Mouse (Mus musculus) activated CD4-positive, CD25-positive, alpha-beta regulatory T cell, adult 4 months (primary cell): ENCODE data around the gene Gm3327. TPM values are rescaled to one million over a fixed set of nuclear protein-coding genes. Genes with fewer than 3 reads are reported as not detected.
"Not testable (repeated sequence)": the region's sequence is repeated elsewhere in the genome, so short reads cannot be mapped to it uniquely, and the experiment has no call there.

ENCODE experiments used
- ATAC-seq: one replicate; pipeline ENCODE4 v1.8.0; 2017
- polyA plus RNA-seq, 2 experiments: library from polyadenylated mRNA; unstranded; fragments of 100-300 nt; shearing (Covaris generic); gene quantifications; one replicate each; pipeline ENCODE4 v1.2.1; 2017

Gm3327 gene
- polyA plus RNA-seq, result not detected

GRCm38 (mm10) chr14:44123551-44123950, at the start of gene Gm3327:
TSS of gene Gm3327 (plus strand) at chr14:44123851.
- not testable (repeated sequence) for ATAC-seq

GRCm38 (mm10) chr14:44077785-44078341, 45.8 kb upstream of the Gm3327 start:
- ATAC-seq, result not testable (repeated sequence)

GRCm38 (mm10) chr14:44086588-44086987, 37.1 kb upstream of the Gm3327 start:
- not testable (repeated sequence) for ATAC-seq

- ATAC-seq, result not testable (repeated sequence)
Measured at GRCm38 (mm10) chr14:44087535-44087934, 36.1 kb upstream of the Gm3327 start.

- ATAC-seq, result not testable (repeated sequence)
Measured at GRCm38 (mm10) chr14:44091524-44091923, 32.1 kb upstream of the Gm3327 start.

GRCm38 (mm10) chr14:44094445-44094844, 29.2 kb upstream of the Gm3327 start:
- ATAC-seq, result not testable (repeated sequence)

- ATAC-seq, result not testable (repeated sequence)
Measured at GRCm38 (mm10) chr14:44100030-44100429, 23.6 kb upstream of the Gm3327 start.

- ATAC-seq, result not testable (repeated sequence)
Measured at GRCm38 (mm10) chr14:44102354-44102753, 21.3 kb upstream of the Gm3327 start, which contains the start of gene Ear2. TSS of gene Ear2 (plus strand) at chr14:44102654.

- ATAC-seq, result no peak
Measured at GRCm38 (mm10) chr14:44110981-44111380, 12.7 kb upstream of the Gm3327 start.

Other genes starting within 250 kb of the Gm3327 start
- not detected for gene Ear1, start 248.3 kb upstream of the Gm3327 start, polyA plus RNA-seq
- gene Ear10, start 200.3 kb upstream of the Gm3327 start, polyA plus RNA-seq, result not detected
- under 1 TPM in 1 of 2 experiments, not detected in 1; 0.12 TPM for gene Gm8113, start 198.5 kb upstream of the Gm3327 start, polyA plus RNA-seq
- not detected for gene Ang5, start 166.8 kb upstream of the Gm3327 start, polyA plus RNA-seq
- not detected for gene Ang6, start 121.6 kb upstream of the Gm3327 start, polyA plus RNA-seq
- under 1 TPM in 1 of 2 experiments, not detected in 1; 0.79 TPM for gene Ear2, start 21.2 kb upstream of the Gm3327 start, polyA plus RNA-seq
- not detected for gene Gm8212, start 73.8 kb downstream of the Gm3327 start, polyA plus RNA-seq
- gene 4930503E14Rik, start 89.4 kb downstream of the Gm3327 start, polyA plus RNA-seq, result not detected
- not detected for gene Gm8220, start 161.7 kb downstream of the Gm3327 start, polyA plus RNA-seq
- gene Gm5930, start 214.7 kb downstream of the Gm3327 start, polyA plus RNA-seq, result not detected
- gene Gm8229, start 241.5 kb downstream of the Gm3327 start, polyA plus RNA-seq, result not detected